Mouse (Mus musculus): Measurements from ENCODE around the gene Cfap97. TPM values are rescaled to one million over a fixed set of nuclear protein-coding genes. Genes with fewer than 3 reads are reported as not detected.
A peak's percentile ranks its signal among the peaks of the same experiment; 100 is the strongest.
"Not testable (repeated sequence)": the region's sequence is repeated elsewhere in the genome, so short reads cannot be mapped to it uniquely, and the experiment has no call there.

Cfap97 gene
- polyA plus RNA-seq (2014; fragmentation: Nextera tagmentation; extraction: Ambion mirVana), result 18.5 and 21.9 TPM in 2 replicates

- peak within 1 kb of the TSS; percentile 73 for H3K9ac ChIP-seq (ENCODE audit: low read depth, low read length)
- ATAC-seq (ENCODE audit: low FRiP score) (peak; percentile 90), DNase-seq (ENCODE audit: low spot score) (peak; percentile 74)
- WGBS, result 1% methylated on average over 61 of the region's 75 CpGs
- no peaks in the 10 kb centered on the region for H3K9me3 ChIP-seq (ENCODE audit: control insufficient read depth, low read length)
- no peak within 1 kb of the TSS for H3K27ac ChIP-seq (ENCODE audit: low read depth, low read length)
- no peaks in the 10 kb centered on the region for H3K36me3 ChIP-seq (ENCODE audit: control insufficient read depth, insufficient read depth, low read length)
- H3K27me3 ChIP-seq (ENCODE audit: control insufficient read depth, insufficient read depth, low read length), result peaks cover 6% of the 10 kb centered on the region; the same call in 1 of the 2 replicates
- 0 out of 2 replicates have a peak, but pooled peaks cover 3% of the 10 kb centered on the region for H3K4me1 ChIP-seq (replicated peaks; ENCODE audit: control insufficient read depth, insufficient read depth, low read length)
- peak within 1 kb of the TSS; percentile 77 for H3K4me3 ChIP-seq (ENCODE audit: low read depth, low read length)
- H3K4me2 ChIP-seq (replicated peaks; ENCODE audit: low read depth, low read length), result peak within 1 kb of the TSS; percentile 80
These were observed at the start of gene Cfap97 for GRCm38 (mm10) chr8:46151202-46152062. Cfap97 (plus strand) TSS chr8:46151771.

GRCm38 (mm10) chr8:46103434-46103833, 48.1 kb upstream of the Cfap97 start:
- H3K9ac ChIP-seq (ENCODE audit: low read depth, low read length), result no peak overlapping the region
- no peak for DNase-seq (ENCODE audit: low spot score)
- H3K27me3 ChIP-seq (ENCODE audit: control insufficient read depth, insufficient read depth, low read length), result no peaks in the 10 kb centered on the region
- no peak overlapping the region for H3K27ac ChIP-seq (ENCODE audit: low read depth, low read length)
- no peak for ATAC-seq (ENCODE audit: low FRiP score)
- H3K4me3 ChIP-seq (ENCODE audit: low read depth, low read length), result no peak overlapping the region
- H3K4me2 ChIP-seq (replicated peaks; ENCODE audit: low read depth, low read length), result no peak overlapping the region
- 0 out of 2 replicates have a peak, but pooled peaks cover 3% of the 10 kb centered on the region for H3K36me3 ChIP-seq (ENCODE audit: control insufficient read depth, insufficient read depth, low read length)
- H3K9me3 ChIP-seq (ENCODE audit: control insufficient read depth, low read length), result no peaks in the 10 kb centered on the region
- no peaks in the 10 kb centered on the region for H3K4me1 ChIP-seq (replicated peaks; ENCODE audit: control insufficient read depth, insufficient read depth, low read length)
- 96% methylated on average over 11 of the region's 11 CpGs for WGBS

GRCm38 (mm10) chr8:46107690-46108089, 43.9 kb upstream of the Cfap97 start:
- no peak for DNase-seq (ENCODE audit: low spot score)
- Histone ChIP-seq H3K4me3 (ENCODE audit: low read depth, low read length) (no peak overlapping the region), H3K36me3 (ENCODE audit: control insufficient read depth, insufficient read depth, low read length) (no peaks in the 10 kb centered on the region), H3K27ac (ENCODE audit: low read depth, low read length) (no peak overlapping the region), H3K27me3 (ENCODE audit: control insufficient read depth, insufficient read depth, low read length) (no peaks in the 10 kb centered on the region), H3K9ac (ENCODE audit: low read depth, low read length) (no peak overlapping the region), H3K4me1 (replicated peaks; ENCODE audit: control insufficient read depth, insufficient read depth, low read length) (no peaks in the 10 kb centered on the region), H3K9me3 (ENCODE audit: control insufficient read depth, low read length) (no peaks in the 10 kb centered on the region), H3K4me2 (replicated peaks; ENCODE audit: low read depth, low read length) (no peak overlapping the region)
- ATAC-seq (ENCODE audit: low FRiP score), result no peak

- not testable (repeated sequence) for ATAC-seq (ENCODE audit: low FRiP score); H3K27ac ChIP-seq (ENCODE audit: low read depth, low read length); H3K36me3 ChIP-seq (ENCODE audit: control insufficient read depth, insufficient read depth, low read length); H3K9me3 ChIP-seq (ENCODE audit: control insufficient read depth, low read length); H3K27me3 ChIP-seq (ENCODE audit: control insufficient read depth, insufficient read depth, low read length); H3K4me2 ChIP-seq (replicated peaks; ENCODE audit: low read depth, low read length); H3K4me1 ChIP-seq (replicated peaks; ENCODE audit: control insufficient read depth, insufficient read depth, low read length); H3K9ac ChIP-seq (ENCODE audit: low read depth, low read length); H3K4me3 ChIP-seq (ENCODE audit: low read depth, low read length); DNase-seq (ENCODE audit: low spot score)
These were observed 38.0 kb upstream of the Cfap97 start for GRCm38 (mm10) chr8:46113421-46114170.

- Histone ChIP-seq H3K36me3 (ENCODE audit: control insufficient read depth, insufficient read depth, low read length) (no peaks in the 10 kb centered on the region), H3K4me2 (replicated peaks; ENCODE audit: low read depth, low read length) (no peak overlapping the region), H3K9ac (ENCODE audit: low read depth, low read length) (no peak overlapping the region), H3K4me1 (replicated peaks; ENCODE audit: control insufficient read depth, insufficient read depth, low read length) (no peaks in the 10 kb centered on the region), H3K4me3 (ENCODE audit: low read depth, low read length) (no peak overlapping the region), H3K27ac (ENCODE audit: low read depth, low read length) (no peak overlapping the region), H3K9me3 (ENCODE audit: control insufficient read depth, low read length) (no peaks in the 10 kb centered on the region), H3K27me3 (ENCODE audit: control insufficient read depth, insufficient read depth, low read length) (no peaks in the 10 kb centered on the region)
- 89% methylated on average over 3 of the region's 3 CpGs for WGBS
- DNase-seq (ENCODE audit: low spot score), result no peak
- ATAC-seq (ENCODE audit: low FRiP score), result no peak
These were observed 34.4 kb upstream of the Cfap97 start for GRCm38 (mm10) chr8:46117172-46117571.

- no peak for DNase-seq (ENCODE audit: low spot score)
- WGBS, result 90% methylated on average over 3 of the region's 3 CpGs
These were observed 32.4 kb upstream of the Cfap97 start for GRCm38 (mm10) chr8:46119176-46119575.

GRCm38 (mm10) chr8:46122498-46122897, 29.1 kb upstream of the Cfap97 start:
- 96% methylated on average over 2 of the region's 2 CpGs for WGBS
- H3K4me1 ChIP-seq (replicated peaks; ENCODE audit: control insufficient read depth, insufficient read depth, low read length), result no peaks in the 10 kb centered on the region
- no peak overlapping the region for H3K4me2 ChIP-seq (replicated peaks; ENCODE audit: low read depth, low read length)
- no peak overlapping the region for H3K4me3 ChIP-seq (ENCODE audit: low read depth, low read length)
- DNase-seq (ENCODE audit: low spot score) (no peak), ATAC-seq (ENCODE audit: low FRiP score) (no peak)
- H3K9me3 ChIP-seq (ENCODE audit: control insufficient read depth, low read length), result no peaks in the 10 kb centered on the region
- no peak overlapping the region for H3K27ac ChIP-seq (ENCODE audit: low read depth, low read length)
- no peaks in the 10 kb centered on the region for H3K27me3 ChIP-seq (ENCODE audit: control insufficient read depth, insufficient read depth, low read length)
- H3K36me3 ChIP-seq (ENCODE audit: control insufficient read depth, insufficient read depth, low read length), result no peaks in the 10 kb centered on the region
- H3K9ac ChIP-seq (ENCODE audit: low read depth, low read length), result no peak overlapping the region

More at GRCm38 (mm10) chr8:46119176-46119575, 32.4 kb upstream of the Cfap97 start:
- Histone ChIP-seq H3K27ac (ENCODE audit: low read depth, low read length) (no peak overlapping the region), H3K36me3 (ENCODE audit: control insufficient read depth, insufficient read depth, low read length) (no peaks in the 10 kb centered on the region), H3K9ac (ENCODE audit: low read depth, low read length) (no peak overlapping the region), H3K9me3 (ENCODE audit: control insufficient read depth, low read length) (no peaks in the 10 kb centered on the region), H3K27me3 (ENCODE audit: control insufficient read depth, insufficient read depth, low read length) (no peaks in the 10 kb centered on the region), H3K4me3 (ENCODE audit: low read depth, low read length) (no peak overlapping the region), H3K4me2 (replicated peaks; ENCODE audit: low read depth, low read length) (no peak overlapping the region), H3K4me1 (replicated peaks; ENCODE audit: control insufficient read depth, insufficient read depth, low read length) (no peaks in the 10 kb centered on the region)
- no peak for ATAC-seq (ENCODE audit: low FRiP score)

GRCm38 (mm10) chr8:46130426-46130825, 21.1 kb upstream of the Cfap97 start:
- Histone ChIP-seq H3K27me3 (ENCODE audit: control insufficient read depth, insufficient read depth, low read length) (no peaks in the 10 kb centered on the region), H3K27ac (ENCODE audit: low read depth, low read length) (no peak overlapping the region), H3K4me1 (replicated peaks; ENCODE audit: control insufficient read depth, insufficient read depth, low read length) (no peaks in the 10 kb centered on the region), H3K36me3 (ENCODE audit: control insufficient read depth, insufficient read depth, low read length) (no peaks in the 10 kb centered on the region), H3K4me3 (ENCODE audit: low read depth, low read length) (no peak overlapping the region), H3K4me2 (replicated peaks; ENCODE audit: low read depth, low read length) (no peak overlapping the region), H3K9me3 (ENCODE audit: control insufficient read depth, low read length) (no peaks in the 10 kb centered on the region), H3K9ac (ENCODE audit: low read depth, low read length) (no peak overlapping the region)
- WGBS, result 86% methylated on average over 2 of the region's 2 CpGs
- ATAC-seq (ENCODE audit: low FRiP score) (no peak), DNase-seq (ENCODE audit: low spot score) (no peak)

All from hindbrain, embryonic 11.5 days (tissue).